Mouse (Mus musculus): ENCODE data around the gene Ttc22. TPM values are rescaled to one million over a fixed set of nuclear protein-coding genes. Genes with fewer than 3 reads are reported as not detected.

Gene Ttc22
- polyA plus RNA-seq, 1 experiment = 0.04 TPM

DNA sequence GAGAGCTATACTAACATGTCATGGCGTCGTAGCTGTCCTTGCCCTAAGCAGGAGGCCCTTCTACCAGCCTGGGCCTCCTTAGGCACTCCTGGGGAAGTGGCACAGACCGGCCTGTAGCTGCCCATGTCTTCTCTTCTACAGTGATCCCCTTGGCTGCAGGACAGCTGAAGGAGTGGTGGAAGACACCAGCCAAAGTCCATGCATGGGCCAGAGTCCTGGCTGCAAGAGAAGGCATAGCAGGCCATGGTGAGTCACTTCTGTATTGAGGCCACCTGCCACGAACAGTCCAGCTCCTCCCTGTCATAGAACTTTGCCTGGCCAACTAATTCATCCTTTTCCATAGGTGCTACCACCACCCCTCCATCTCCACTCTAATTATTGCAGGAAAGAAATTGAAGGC lies 3.3 kb upstream of the Ttc22 start:
- no peak for TF ChIP-seq REST (IDR thresholded peaks at IDR 0.05; ENCODE audit: insufficient read depth, insufficient read length)
- TF ChIP-seq MYOD1 (IDR thresholded peaks at IDR 0.05; ENCODE audit: control insufficient read depth in 1 of 3, insufficient read length in 2 of 3, low read depth in 2 of 3) = no peak
- TF ChIP-seq POLR2A (IDR thresholded peaks at IDR 0.05; ENCODE audit: insufficient read length, low read depth) = no peak
- no peak for TF ChIP-seq TCF3 (IDR thresholded peaks at IDR 0.05; ENCODE audit: insufficient read length, low read depth)
- no peak for TF ChIP-seq POLR2AphosphoS2 (IDR thresholded peaks at IDR 0.05; ENCODE audit: insufficient read length, low read depth)
- TF ChIP-seq TCF12 (IDR thresholded peaks at IDR 0.05; ENCODE audit: insufficient read depth, poor library complexity, severe bottlenecking) = no peak
- no peak for TF ChIP-seq USF1 (IDR thresholded peaks at IDR 0.05; ENCODE audit: low read depth)
- TF ChIP-seq MAX (IDR thresholded peaks at IDR 0.05; ENCODE audit: low read depth) = no peak
- TF ChIP-seq CEBPB (IDR thresholded peaks at IDR 0.05; ENCODE audit: insufficient read depth, poor library complexity, severe bottlenecking) = no peak
- no peak for TF ChIP-seq E2F4 (IDR thresholded peaks at IDR 0.05; ENCODE audit: insufficient read depth)
- no peak for TF ChIP-seq MYOG (IDR thresholded peaks at IDR 0.05; ENCODE audit: control insufficient read depth in 1 of 3, insufficient read depth in 1 of 3, insufficient read length in 2 of 3, low read depth in 2 of 3)
- TF ChIP-seq SRF (IDR thresholded peaks at IDR 0.05; ENCODE audit: control insufficient read depth, insufficient read length, low read depth) = no peak
- Histone ChIP-seq H3K36me3 (ENCODE audit: control insufficient read depth, insufficient read depth) (no peaks in the 10 kb centered on the region), H3K27me3 (ENCODE audit: control insufficient read depth, insufficient read depth, insufficient read length) (peaks cover 26% of the 10 kb centered on the region)

DNA sequence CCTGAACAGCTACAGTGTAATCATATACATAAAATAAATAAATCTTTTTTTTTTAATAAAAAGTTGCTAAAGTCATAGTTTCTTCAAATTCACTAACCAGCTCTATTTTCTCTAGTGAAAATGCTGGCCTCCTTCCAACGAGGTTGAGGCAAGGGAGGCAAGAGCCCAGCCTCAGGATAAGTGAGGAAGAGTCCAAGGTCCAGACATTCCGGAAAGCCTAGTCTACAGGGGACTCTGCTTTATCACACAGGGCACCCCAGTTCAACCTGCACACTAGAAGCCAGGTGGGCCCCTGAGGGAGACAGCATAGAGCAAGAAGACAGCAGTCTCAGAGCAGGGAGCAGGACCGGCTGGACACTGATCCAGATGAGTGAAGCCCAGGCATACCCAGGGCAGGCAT lies 804 bp upstream of the Ttc22 start:
- Histone ChIP-seq H3K4me3 (no peak overlapping the region), H3K36me3 (ENCODE audit: control insufficient read depth, insufficient read depth) (no peaks in the 10 kb centered on the region), H3K4me2 (ENCODE audit: low read depth) (no peak overlapping the region), H3K79me2 (ENCODE audit: control insufficient read depth, insufficient read depth) (no peaks in the 10 kb centered on the region), H3ac (ENCODE audit: control insufficient read depth, insufficient read length) (no peak overlapping the region), H3K27me3 (ENCODE audit: control insufficient read depth, insufficient read depth, insufficient read length) (peaks cover 43% of the 10 kb centered on the region)
- TF ChIP-seq TCF12 (IDR thresholded peaks at IDR 0.05; ENCODE audit: insufficient read depth, poor library complexity, severe bottlenecking) = no peak
- no peak for TF ChIP-seq POLR2A (IDR thresholded peaks at IDR 0.05; ENCODE audit: insufficient read length, low read depth)
- TF ChIP-seq SRF (IDR thresholded peaks at IDR 0.05; ENCODE audit: control insufficient read depth, insufficient read length, low read depth) = no peak

More for the DNA sequence above, 3.3 kb upstream of the Ttc22 start:
- H3K4me3 ChIP-seq = no peak overlapping the region
- no peaks in the 10 kb centered on the region for H3K79me2 ChIP-seq (ENCODE audit: control insufficient read depth, insufficient read depth)
- no peak overlapping the region for H3K4me2 ChIP-seq (ENCODE audit: low read depth)
- H3ac ChIP-seq (ENCODE audit: control insufficient read depth, insufficient read length) = no peak overlapping the region

DNA sequence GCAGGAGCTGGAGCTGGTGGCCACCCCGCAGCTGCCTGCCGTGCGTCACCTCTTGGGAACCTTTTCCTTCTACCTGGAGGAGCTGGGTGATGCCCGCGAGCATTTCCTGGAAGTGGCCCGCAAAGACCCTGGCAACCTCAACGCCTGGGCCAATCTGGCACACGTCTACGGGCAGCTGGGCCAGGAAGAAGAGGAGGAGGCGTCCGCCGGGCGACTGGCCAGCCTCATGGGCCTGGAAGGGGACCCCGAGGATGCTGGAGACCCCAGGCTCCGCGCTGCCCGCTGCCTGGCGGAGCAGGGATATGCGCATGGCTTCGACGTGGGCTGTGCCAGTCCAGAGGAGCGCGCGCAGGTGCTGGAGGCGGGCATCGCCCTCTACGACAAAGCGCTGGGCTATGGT lies 480 bp downstream of the Ttc22 start:
- TF ChIP-seq REST (IDR thresholded peaks at IDR 0.05; ENCODE audit: insufficient read depth, insufficient read length) (no peak), POLR2A (IDR thresholded peaks at IDR 0.05; ENCODE audit: insufficient read length, low read depth) (no peak), MYOG (IDR thresholded peaks at IDR 0.05; ENCODE audit: control insufficient read depth in 1 of 3, insufficient read depth in 1 of 3, insufficient read length in 2 of 3, low read depth in 2 of 3) (no peak), TCF3 (IDR thresholded peaks at IDR 0.05; ENCODE audit: insufficient read length, low read depth) (no peak), E2F4 (IDR thresholded peaks at IDR 0.05; ENCODE audit: insufficient read depth) (no peak), POLR2AphosphoS2 (IDR thresholded peaks at IDR 0.05; ENCODE audit: insufficient read length, low read depth) (no peak), MYOD1 (IDR thresholded peaks at IDR 0.05; ENCODE audit: control insufficient read depth in 1 of 3, insufficient read length in 2 of 3, low read depth in 2 of 3) (no peak), SRF (IDR thresholded peaks at IDR 0.05; ENCODE audit: control insufficient read depth, insufficient read length, low read depth) (no peak), CEBPB (IDR thresholded peaks at IDR 0.05; ENCODE audit: insufficient read depth, poor library complexity, severe bottlenecking) (no peak), USF1 (IDR thresholded peaks at IDR 0.05; ENCODE audit: low read depth) (no peak), TCF12 (IDR thresholded peaks at IDR 0.05; ENCODE audit: insufficient read depth, poor library complexity, severe bottlenecking) (no peak), MAX (IDR thresholded peaks at IDR 0.05; ENCODE audit: low read depth) (no peak)
- Histone ChIP-seq H3K79me2 (ENCODE audit: control insufficient read depth, insufficient read depth) (no peaks in the 10 kb centered on the region), H3ac (ENCODE audit: control insufficient read depth, insufficient read length) (no peak overlapping the region), H3K27me3 (ENCODE audit: control insufficient read depth, insufficient read depth, insufficient read length) (peaks cover 43% of the 10 kb centered on the region), H3K4me2 (ENCODE audit: low read depth) (no peak overlapping the region), H3K36me3 (ENCODE audit: control insufficient read depth, insufficient read depth) (no peaks in the 10 kb centered on the region), H3K4me3 (no peak overlapping the region)

DNA sequence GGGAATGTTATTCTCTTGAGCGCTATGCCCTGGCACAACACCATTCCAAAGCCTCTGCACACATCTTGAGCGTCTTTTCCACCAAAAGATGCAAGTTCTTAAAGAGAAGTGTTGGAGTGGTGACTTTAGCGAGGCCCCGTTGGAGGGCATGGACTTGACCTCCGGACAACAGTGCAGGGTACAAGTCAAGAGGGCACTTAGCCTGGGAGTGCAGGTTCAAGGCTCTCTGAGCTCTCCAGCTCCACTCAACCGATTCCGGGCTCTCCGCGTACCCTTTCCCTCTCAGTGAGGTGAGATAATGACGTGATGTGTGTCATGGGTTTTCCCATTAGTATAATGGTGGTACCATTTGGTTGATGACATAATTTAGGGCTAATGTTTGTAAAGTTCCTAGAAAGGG lies 2.0 kb downstream of the Ttc22 start:
- TF ChIP-seq POLR2A (IDR thresholded peaks at IDR 0.05; ENCODE audit: insufficient read length, low read depth) (no peak), MYOG (IDR thresholded peaks at IDR 0.05; ENCODE audit: control insufficient read depth in 1 of 3, insufficient read depth in 1 of 3, insufficient read length in 2 of 3, low read depth in 2 of 3) (no peak), REST (IDR thresholded peaks at IDR 0.05; ENCODE audit: insufficient read depth, insufficient read length) (no peak), MAX (IDR thresholded peaks at IDR 0.05; ENCODE audit: low read depth) (no peak), POLR2AphosphoS2 (IDR thresholded peaks at IDR 0.05; ENCODE audit: insufficient read length, low read depth) (no peak), SRF (IDR thresholded peaks at IDR 0.05; ENCODE audit: control insufficient read depth, insufficient read length, low read depth) (no peak), TCF3 (IDR thresholded peaks at IDR 0.05; ENCODE audit: insufficient read length, low read depth) (no peak), TCF12 (IDR thresholded peaks at IDR 0.05; ENCODE audit: insufficient read depth, poor library complexity, severe bottlenecking) (no peak), CEBPB (IDR thresholded peaks at IDR 0.05; ENCODE audit: insufficient read depth, poor library complexity, severe bottlenecking) (no peak), E2F4 (IDR thresholded peaks at IDR 0.05; ENCODE audit: insufficient read depth) (no peak)
- H3K27me3 ChIP-seq (ENCODE audit: control insufficient read depth, insufficient read depth, insufficient read length) = peaks cover 43% of the 10 kb centered on the region
- no peak overlapping the region for H3ac ChIP-seq (ENCODE audit: control insufficient read depth, insufficient read length)
- no peak overlapping the region for H3K4me3 ChIP-seq
- H3K36me3 ChIP-seq (ENCODE audit: control insufficient read depth, insufficient read depth) = no peaks in the 10 kb centered on the region
- no peaks in the 10 kb centered on the region for H3K79me2 ChIP-seq (ENCODE audit: control insufficient read depth, insufficient read depth)
- no peak overlapping the region for H3K4me2 ChIP-seq (ENCODE audit: low read depth)

DNA sequence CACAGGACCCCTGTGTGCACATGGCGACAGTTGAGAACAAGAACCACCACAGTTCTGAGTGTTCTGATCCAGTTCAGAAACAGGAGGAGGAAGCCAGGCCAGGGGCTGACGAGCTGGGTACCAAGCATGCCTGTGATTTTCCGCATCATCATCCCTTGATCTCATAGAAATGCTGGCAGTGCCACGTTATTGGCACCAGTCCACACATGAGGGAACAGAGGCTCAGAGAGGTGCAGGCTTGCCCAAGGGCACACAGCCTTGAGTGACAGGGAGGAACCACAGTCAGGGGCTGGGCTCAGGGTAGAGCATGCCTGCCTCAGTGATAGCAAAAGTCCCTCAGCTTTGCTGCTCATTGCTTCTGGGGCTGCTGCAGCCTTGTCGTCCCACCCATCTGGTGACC lies 5.6 kb downstream of the Ttc22 start:
- no peak for TF ChIP-seq CEBPB (IDR thresholded peaks at IDR 0.05; ENCODE audit: insufficient read depth, poor library complexity, severe bottlenecking)
- no peak overlapping the region for H3ac ChIP-seq (ENCODE audit: control insufficient read depth, insufficient read length)
- no peak overlapping the region for H3K4me3 ChIP-seq
- H3K79me2 ChIP-seq (ENCODE audit: control insufficient read depth, insufficient read depth) = no peaks in the 10 kb centered on the region
- H3K36me3 ChIP-seq (ENCODE audit: control insufficient read depth, insufficient read depth) = no peaks in the 10 kb centered on the region
- H3K27me3 ChIP-seq (ENCODE audit: control insufficient read depth, insufficient read depth, insufficient read length) = peaks cover 28% of the 10 kb centered on the region
- H3K4me2 ChIP-seq (ENCODE audit: low read depth) = no peak overlapping the region
